Mouse (Mus musculus) limb, embryonic 13.5 days (tissue): Measurements from ENCODE around the gene Lman2l. TPM values are rescaled to one million over a fixed set of nuclear protein-coding genes. Genes with fewer than 3 reads are reported as not detected.
A peak's percentile ranks its signal among the peaks of the same experiment; 100 is the strongest.

Experiments
- ATAC-seq: fragments of 200-750 bp; cut with Nextera tagmentation; 2 replicates; pipeline ENCODE4 v1.8.0; 2017; ENCODE audit warnings: low read depth, moderate number of reproducible peaks, moderate TSS enrichment; ENCODE audit not compliant: low FRiP score
- H3K27ac ChIP-seq: fragments of 300-500 bp; sonication (generic); 2 replicates; pipeline ENCODE4 v1.5.1; 2015; ENCODE audit warnings: inconsistent platforms, mild to moderate bottlenecking, moderate library complexity
- H3K27me3 ChIP-seq: fragments of 300-500 bp; sonication (generic); 2 replicates; pipeline ENCODE4 v1.6.1; 2015; ENCODE audit warnings: mild to moderate bottlenecking, inconsistent platforms
- H3K36me3 ChIP-seq: fragments of 300-500 bp; sonication (generic); 2 replicates; pipeline ENCODE4 v1.6.1; 2015; ENCODE audit warnings: inconsistent platforms, mild to moderate bottlenecking, moderate library complexity
- H3K4me1 ChIP-seq: fragments of 300-500 bp; sonication (generic); 2 replicates; pipeline ENCODE4 v1.6.1; 2015; ENCODE audit warnings: inconsistent platforms
- H3K4me2 ChIP-seq: fragments of 300-500 bp; sonication (generic); replicated peaks from 2 replicates; pipeline ENCODE4 v1.6.1; 2015; ENCODE audit warnings: inconsistent platforms, mild to moderate bottlenecking, moderate library complexity
- H3K4me3 ChIP-seq: fragments of 300-500 bp; sonication (generic); 2 replicates; pipeline ENCODE4 v1.5.1; 2015; ENCODE audit warnings: moderate library complexity, mild to moderate bottlenecking, inconsistent platforms
- H3K9ac ChIP-seq: fragments of 300-500 bp; sonication (generic); 2 replicates; pipeline ENCODE4 v1.6.1; 2015; ENCODE audit warnings: mild to moderate bottlenecking, inconsistent platforms
- H3K9me3 ChIP-seq: fragments of 300-500 bp; sonication (generic); 2 replicates; pipeline ENCODE4 v1.6.1; 2016; ENCODE audit warnings: inconsistent platforms
- WGBS: fragments of 180-500 bp; shearing (Covaris S2); methylation state at CpG from one replicate; pipeline ENCODE4 v1.1.7; 2015; 5-methylcytosine and 5-hydroxymethylcytosine counted together
- polyA plus RNA-seq: library from polyadenylated mRNA; unstranded; fragments of >200 nt; fragmentation: Nextera tagmentation; extraction: Ambion mirVana; gene quantifications from 2 replicates; pipeline ENCODE4 v1.2.1, GENCODE M21; 2015

Lman2l gene
- polyA plus RNA-seq, 1 experiment from 2014 or later: 56.8 TPM

DNA sequence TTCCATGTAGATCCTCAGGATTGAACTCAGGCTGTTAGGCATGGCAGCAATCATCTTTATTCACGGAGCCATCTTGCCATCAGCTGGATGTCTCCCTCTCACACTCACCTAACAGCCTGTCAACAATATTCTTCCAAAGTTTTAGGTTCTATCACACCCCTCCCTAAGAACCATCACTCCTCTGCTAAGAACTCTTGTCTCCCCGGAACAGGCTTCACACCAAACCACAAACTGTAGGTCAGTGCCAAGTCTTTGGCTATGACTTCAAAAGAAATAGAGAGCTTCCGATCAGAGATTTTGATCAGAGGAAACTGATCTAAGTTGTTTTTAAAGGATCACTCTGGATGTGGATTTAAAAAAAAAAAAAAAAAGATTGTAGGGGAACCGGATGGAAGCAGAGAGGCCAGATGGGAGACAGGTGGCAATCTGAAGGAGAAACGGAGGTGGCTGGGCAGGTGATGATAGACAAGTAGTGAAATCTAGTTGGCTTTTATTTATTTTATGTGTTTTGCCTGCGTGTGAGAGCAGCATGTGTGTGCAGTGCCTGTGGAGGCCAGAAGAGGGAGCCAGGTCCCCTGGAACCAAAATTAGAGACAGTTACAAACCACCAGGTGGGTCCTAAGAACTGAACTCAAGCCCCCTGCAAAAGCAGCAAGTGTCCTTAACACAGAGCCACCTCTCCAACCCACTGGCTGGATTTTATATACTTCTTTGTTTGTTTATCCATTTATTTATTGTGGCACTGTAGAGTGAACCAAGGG lies 9.2 kb upstream of the Lman2l start:
- no peak overlapping the region for H3K4me3 ChIP-seq
- no peak for ATAC-seq
- no peak overlapping the region for H3K4me2 ChIP-seq
- no peak overlapping the region for H3K9ac ChIP-seq
- H3K27me3 ChIP-seq: no peaks in the 10 kb centered on the region
- no peaks in the 10 kb centered on the region for H3K36me3 ChIP-seq
- peaks cover 8% of the 10 kb centered on the region for H3K4me1 ChIP-seq
- 0 out of 2 replicates have a peak, but pooled peaks cover 4% of the 10 kb centered on the region for H3K9me3 ChIP-seq
- no peak overlapping the region for H3K27ac ChIP-seq
- 88% methylated on average over 6 of the region's 6 CpGs for WGBS

DNA sequence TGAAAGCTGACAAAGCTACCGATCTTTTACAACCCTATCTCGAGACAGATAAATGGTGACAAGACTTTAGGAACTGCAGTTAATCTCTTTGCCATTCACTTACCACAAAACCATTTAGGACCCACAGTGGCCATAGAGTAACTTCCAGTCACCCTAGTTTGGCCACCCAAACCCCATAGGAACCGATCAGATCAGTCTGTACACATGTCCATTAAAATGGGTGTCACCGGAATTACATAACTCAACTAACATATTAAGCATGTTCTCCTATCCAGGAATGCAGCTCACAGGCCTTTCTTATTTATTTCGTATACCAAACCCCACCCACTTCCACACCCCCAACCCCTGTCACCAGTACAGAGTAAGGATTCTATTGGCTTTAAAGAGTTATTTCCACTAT lies 1.8 kb upstream of the Lman2l start:
- WGBS: 82% methylated on average over 5 of the region's 5 CpGs
- H3K9ac ChIP-seq: no peak overlapping the region
- H3K27ac ChIP-seq: no peak overlapping the region
- H3K4me1 ChIP-seq: peaks cover 10% of the 10 kb centered on the region
- no peaks in the 10 kb centered on the region for H3K9me3 ChIP-seq
- ATAC-seq: no peak
- no peak overlapping the region for H3K4me3 ChIP-seq
- no peak overlapping the region for H3K4me2 ChIP-seq
- H3K36me3 ChIP-seq: peaks cover 14% of the 10 kb centered on the region
- no peaks in the 10 kb centered on the region for H3K27me3 ChIP-seq

DNA sequence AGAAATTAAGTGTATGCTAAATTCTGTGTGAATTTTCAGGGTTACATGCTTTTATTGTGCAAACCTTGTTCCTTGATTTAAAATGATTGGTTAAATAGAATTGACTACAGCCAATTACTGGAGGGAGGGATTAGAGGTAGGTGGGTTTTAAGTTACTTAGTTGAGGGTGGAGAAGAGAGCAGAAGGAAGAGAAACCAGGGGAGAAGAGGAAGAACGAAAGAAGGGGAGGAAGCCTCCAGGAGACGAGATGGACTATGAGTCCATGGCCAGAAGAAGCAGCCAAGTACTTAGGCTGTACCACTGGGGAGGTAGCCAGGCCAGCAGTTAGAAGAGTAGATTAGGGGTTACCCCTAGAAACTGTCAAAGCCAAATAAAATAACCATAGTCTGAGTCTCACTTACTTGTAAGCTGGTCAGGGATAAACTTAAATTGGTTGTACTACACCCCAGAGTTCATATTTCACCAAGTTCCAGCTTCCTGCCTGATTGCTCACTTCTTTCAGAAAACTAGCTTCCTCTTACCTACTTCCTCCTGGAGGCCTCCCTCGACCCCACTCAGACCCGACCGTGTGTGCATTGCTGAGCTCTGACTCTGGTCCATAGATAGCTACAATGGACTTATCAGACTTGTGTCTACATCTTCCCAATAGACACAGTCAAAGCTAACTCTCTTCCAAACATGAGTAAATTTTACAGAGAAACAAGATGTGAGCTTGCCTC lies 1.2 kb upstream of the Lman2l start:
- 77% methylated on average over 5 of the region's 5 CpGs for WGBS
- H3K27ac ChIP-seq: no peak overlapping the region
- no peak for ATAC-seq
- H3K4me2 ChIP-seq: no peak overlapping the region
- no peaks in the 10 kb centered on the region for H3K9me3 ChIP-seq
- no peak overlapping the region for H3K9ac ChIP-seq
- H3K36me3 ChIP-seq: peaks cover 18% of the 10 kb centered on the region
- peaks cover 10% of the 10 kb centered on the region for H3K4me1 ChIP-seq
- no peak overlapping the region for H3K4me3 ChIP-seq
- no peaks in the 10 kb centered on the region for H3K27me3 ChIP-seq

DNA sequence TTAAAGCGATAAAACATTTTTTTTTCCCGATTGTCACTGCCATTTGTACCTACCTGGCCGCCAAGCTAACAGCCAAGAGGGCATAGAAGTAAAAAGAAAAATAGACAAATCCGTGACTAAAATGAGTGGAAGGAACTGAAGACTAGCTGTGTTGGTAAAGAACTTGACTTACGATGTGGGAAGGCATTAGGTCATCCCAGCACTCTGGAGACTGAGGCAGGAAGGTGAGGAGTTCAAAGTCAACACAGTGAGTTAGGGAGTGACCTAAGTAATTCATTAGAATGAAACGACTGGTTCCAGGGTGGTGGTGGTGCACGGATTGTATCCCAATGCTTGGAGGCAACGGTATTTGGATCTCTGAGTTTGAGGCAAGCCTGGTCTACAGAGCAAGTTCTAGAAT lies 437 bp upstream of the Lman2l start:
- Histone ChIP-seq H3K4me2 (peak overlapping the region; percentile 24; the same call in 1 of the 2 replicates), H3K27me3 (no peaks in the 10 kb centered on the region), H3K9me3 (no peaks in the 10 kb centered on the region), H3K9ac (no peak overlapping the region), H3K36me3 (peaks cover 22% of the 10 kb centered on the region), H3K4me1 (peaks cover 10% of the 10 kb centered on the region), H3K4me3 (peak overlapping the region; percentile 79), H3K27ac (peak overlapping the region; percentile 39; the same call in 1 of the 2 replicates)
- WGBS: 36% methylated on average over 8 of the region's 8 CpGs
- ATAC-seq: peak; percentile 17; the same call in 1 of the 2 replicates

DNA sequence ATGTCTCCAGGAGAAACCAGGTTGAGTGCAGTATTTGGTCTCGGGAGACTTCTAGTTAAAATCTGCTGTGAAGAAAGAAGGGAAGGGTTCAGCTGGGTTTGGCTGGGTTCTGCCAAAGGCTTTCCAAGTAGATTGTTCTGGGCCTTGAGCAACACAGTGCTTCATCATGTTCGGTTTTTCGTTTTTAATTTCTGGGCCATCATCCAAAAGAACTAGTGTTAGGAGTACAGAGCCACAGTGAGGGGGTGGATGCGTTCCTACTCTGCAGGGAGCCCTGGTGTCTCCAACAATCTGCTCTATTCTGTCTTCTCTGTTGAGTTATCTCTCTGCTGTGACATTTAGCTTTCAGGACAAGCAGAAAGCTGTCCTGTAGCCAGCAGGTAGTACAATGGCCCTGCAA lies 4.0 kb downstream of the Lman2l start:
- no peak for ATAC-seq
- Histone ChIP-seq H3K36me3 (peaks cover 61% of the 10 kb centered on the region), H3K27ac (no peak overlapping the region), H3K27me3 (no peaks in the 10 kb centered on the region), H3K9ac (no peak overlapping the region), H3K4me1 (peaks cover 10% of the 10 kb centered on the region), H3K9me3 (no peaks in the 10 kb centered on the region), H3K4me2 (no peak overlapping the region), H3K4me3 (no peak overlapping the region)
- 85% methylated on average over 4 of the region's 4 CpGs for WGBS

DNA sequence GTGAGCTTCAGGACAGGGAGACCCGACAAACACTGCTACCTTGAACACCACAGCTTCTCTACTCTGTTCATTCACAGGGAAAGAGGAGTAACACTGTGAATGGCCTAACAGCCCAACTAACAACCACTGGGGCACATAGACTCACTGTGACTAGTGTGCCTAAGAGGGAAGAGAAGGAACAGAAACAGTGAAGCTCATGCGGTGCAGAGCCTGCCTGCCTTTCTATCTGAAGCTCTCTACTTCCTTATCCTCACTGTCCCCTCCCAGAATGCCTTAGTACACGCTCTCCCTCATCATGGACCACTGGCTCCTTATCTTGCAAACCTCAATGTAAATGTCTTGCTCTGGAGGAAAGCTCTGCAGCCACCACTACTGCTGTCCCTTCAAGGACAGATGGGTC lies 7.8 kb downstream of the Lman2l start:
- Histone ChIP-seq H3K36me3 (peaks cover 86% of the 10 kb centered on the region), H3K9me3 (no peaks in the 10 kb centered on the region), H3K27me3 (no peaks in the 10 kb centered on the region), H3K4me3 (no peak overlapping the region), H3K4me2 (no peak overlapping the region), H3K9ac (no peak overlapping the region), H3K27ac (no peak overlapping the region), H3K4me1 (no peaks in the 10 kb centered on the region)
- no peak for ATAC-seq
- 90% methylated on average over 3 of the region's 3 CpGs for WGBS

DNA sequence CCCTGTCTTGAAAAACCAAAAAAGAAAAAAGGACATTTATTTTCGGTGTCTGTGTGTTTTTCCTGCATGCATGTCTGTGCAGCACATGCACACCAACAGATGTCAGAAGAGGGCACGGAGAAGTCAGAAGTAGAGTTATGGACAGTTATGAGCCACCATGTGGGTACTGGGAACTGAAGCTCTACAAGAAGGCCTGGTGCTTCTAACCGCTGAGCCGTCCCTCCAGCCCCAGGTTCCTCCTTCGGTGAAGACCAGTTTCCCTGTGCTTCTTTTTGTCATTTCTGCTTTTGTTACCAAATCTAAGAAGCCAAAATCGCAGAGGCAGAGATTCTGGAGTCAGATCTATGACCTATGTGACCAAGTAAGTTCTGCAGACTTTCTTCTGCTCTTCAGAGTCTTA lies 8.6 kb downstream of the Lman2l start:
- Histone ChIP-seq H3K36me3 (peaks cover 88% of the 10 kb centered on the region), H3K9me3 (no peaks in the 10 kb centered on the region), H3K4me2 (no peak overlapping the region), H3K4me3 (no peak overlapping the region), H3K9ac (no peak overlapping the region), H3K27me3 (no peaks in the 10 kb centered on the region), H3K4me1 (no peaks in the 10 kb centered on the region), H3K27ac (no peak overlapping the region)
- 95% methylated on average over 6 of the region's 6 CpGs for WGBS
- no peak for ATAC-seq

DNA sequence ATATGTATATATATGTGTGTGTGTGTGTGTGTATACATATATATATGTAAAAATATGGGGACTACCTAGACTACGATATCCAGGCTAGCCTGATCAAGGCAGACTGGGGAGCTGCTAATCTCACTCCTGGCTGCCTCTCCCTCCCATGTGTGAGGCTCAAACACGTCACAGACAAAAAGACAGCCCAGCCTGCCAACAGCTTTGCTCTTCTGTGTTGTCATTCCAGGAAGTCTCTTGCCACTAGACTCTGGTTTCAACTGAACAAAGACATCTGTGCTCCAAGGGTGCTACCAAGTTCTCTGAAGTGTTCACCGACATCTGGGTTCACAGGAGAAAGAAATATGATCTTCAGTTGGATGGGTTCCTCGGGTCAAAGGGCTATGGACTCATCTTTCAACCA lies 10.0 kb downstream of the Lman2l start:
- Histone ChIP-seq H3K9ac (no peak overlapping the region), H3K27ac (no peak overlapping the region), H3K4me3 (no peak overlapping the region), H3K27me3 (no peaks in the 10 kb centered on the region), H3K4me2 (no peak overlapping the region), H3K9me3 (no peaks in the 10 kb centered on the region), H3K4me1 (no peaks in the 10 kb centered on the region), H3K36me3 (peaks cover 93% of the 10 kb centered on the region)
- 69% methylated on average over 4 of the region's 4 CpGs for WGBS
- ATAC-seq: no peak

DNA sequence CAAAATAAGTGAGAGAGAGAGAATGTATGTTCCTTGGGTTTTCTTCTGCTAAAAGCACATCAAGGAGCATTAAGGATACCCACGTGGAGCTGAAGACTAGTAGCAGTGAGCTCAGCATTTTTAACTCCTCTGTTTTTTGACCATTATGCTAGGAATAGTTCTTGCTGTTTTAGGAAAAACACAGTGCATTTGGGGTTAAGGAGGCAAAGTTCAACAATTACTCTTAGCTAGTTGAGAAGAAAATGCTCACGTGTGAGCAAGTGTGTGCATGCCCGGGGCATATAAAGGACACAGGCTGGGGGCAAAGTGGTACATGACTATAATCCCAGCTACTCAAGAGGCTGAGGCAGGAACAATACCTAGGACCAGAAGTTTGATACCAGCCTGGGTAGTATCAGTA lies 11.5 kb downstream of the Lman2l start:
- 87% methylated on average over 3 of the region's 3 CpGs for WGBS
- no peak for ATAC-seq
- peaks cover 93% of the 10 kb centered on the region for H3K36me3 ChIP-seq

DNA sequence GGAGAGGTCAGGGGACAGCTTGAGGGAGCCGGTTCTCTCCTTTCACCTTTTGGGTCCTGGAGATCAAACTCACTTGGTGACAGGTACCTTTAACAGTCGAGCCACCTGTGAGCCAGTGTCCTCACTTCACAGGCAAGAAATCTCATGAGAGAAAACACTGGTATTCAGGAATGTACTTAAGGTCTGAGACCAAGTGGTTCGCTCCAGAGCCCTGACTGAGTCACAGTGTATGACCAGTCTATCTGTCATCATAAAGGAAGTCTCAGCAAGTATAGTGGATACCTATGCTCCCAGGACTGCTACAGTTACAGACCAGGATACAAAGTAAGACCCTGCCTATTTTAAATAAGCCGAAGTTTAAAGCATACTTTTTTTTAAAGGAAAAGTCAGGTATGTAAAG lies 12.1 kb downstream of the Lman2l start:
- Histone ChIP-seq H3K36me3 (peaks cover 93% of the 10 kb centered on the region), H3K27ac (no peak overlapping the region), H3K4me3 (no peak overlapping the region), H3K9me3 (no peaks in the 10 kb centered on the region), H3K27me3 (no peaks in the 10 kb centered on the region), H3K4me2 (no peak overlapping the region), H3K4me1 (no peaks in the 10 kb centered on the region), H3K9ac (no peak overlapping the region)
- ATAC-seq: no peak
- WGBS: 81% methylated on average over 4 of the region's 4 CpGs

More for the DNA sequence above, 11.5 kb downstream of the Lman2l start:
- H3K27ac ChIP-seq: no peak overlapping the region
- H3K4me1 ChIP-seq: no peaks in the 10 kb centered on the region
- H3K27me3 ChIP-seq: no peaks in the 10 kb centered on the region
- H3K9ac ChIP-seq: no peak overlapping the region
- no peak overlapping the region for H3K4me3 ChIP-seq
- no peak overlapping the region for H3K4me2 ChIP-seq
- H3K9me3 ChIP-seq: no peaks in the 10 kb centered on the region

DNA sequence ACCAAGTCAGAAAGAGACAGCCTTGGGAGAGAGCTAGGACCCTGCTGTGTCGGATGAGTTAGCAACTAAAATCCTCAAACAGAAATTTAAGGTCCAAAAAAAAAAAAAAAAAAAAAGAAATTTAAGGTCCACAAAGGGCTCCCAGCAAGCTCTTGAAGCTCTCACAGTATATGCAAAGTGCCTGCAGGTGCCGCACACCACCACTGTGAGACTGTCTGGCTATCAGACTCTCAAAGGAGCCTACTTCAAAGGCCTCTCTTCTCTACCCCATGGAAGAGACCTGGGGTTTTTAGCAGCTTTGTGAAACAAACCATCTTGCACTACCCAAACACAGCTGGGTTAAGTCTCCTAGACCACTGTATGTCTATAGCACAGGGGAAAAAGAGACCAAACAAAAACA lies 15.6 kb downstream of the Lman2l start:
- Histone ChIP-seq H3K27ac (no peak overlapping the region), H3K9me3 (no peaks in the 10 kb centered on the region), H3K4me2 (no peak overlapping the region), H3K36me3 (peaks cover 93% of the 10 kb centered on the region), H3K9ac (no peak overlapping the region), H3K27me3 (no peaks in the 10 kb centered on the region), H3K4me3 (no peak overlapping the region), H3K4me1 (no peaks in the 10 kb centered on the region)
- 92% methylated on average over 2 of the region's 2 CpGs for WGBS
- ATAC-seq: no peak

DNA sequence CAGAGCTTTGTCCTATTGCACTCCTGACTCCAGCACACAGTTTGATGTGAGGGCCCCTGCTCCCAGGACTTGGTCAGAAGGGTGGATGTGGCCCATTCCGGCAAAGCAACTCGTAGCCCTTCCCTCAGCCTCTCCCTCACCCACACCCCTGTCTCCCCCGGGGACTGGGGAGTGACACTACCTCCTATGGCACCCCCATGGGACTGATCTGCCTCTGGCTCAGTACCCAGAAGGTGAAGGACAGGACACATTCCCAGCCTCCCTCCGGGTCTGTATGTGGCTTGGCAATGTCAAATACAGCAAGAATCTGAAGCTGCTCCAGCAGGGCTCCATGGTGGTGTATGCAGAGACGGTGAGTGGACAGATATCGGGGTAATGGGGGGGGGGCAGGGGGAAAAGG lies 40.5 kb downstream of the Lman2l start:
- H3K9me3 ChIP-seq: no peaks in the 10 kb centered on the region
- H3K4me3 ChIP-seq: no peak overlapping the region
- WGBS: 74% methylated on average over 6 of the region's 6 CpGs
- H3K4me1 ChIP-seq: no peaks in the 10 kb centered on the region
- H3K36me3 ChIP-seq: no peaks in the 10 kb centered on the region
- H3K9ac ChIP-seq: no peak overlapping the region
- ATAC-seq: no peak
- no peak overlapping the region for H3K27ac ChIP-seq
- H3K4me2 ChIP-seq: no peak overlapping the region
- no peaks in the 10 kb centered on the region for H3K27me3 ChIP-seq
